Mouse (Mus musculus): ENCODE measurements around the gene Nrarp. TPM values are rescaled to one million over a fixed set of nuclear protein-coding genes. Genes with fewer than 3 reads are reported as not detected.

Gene Nrarp
- 1.7 and 2.6 TPM in 2 replicates for polyA plus RNA-seq (2011; ENCODE audit: insufficient read depth, insufficient read length, low replicate concordance, missing spikeins)

- TF ChIP-seq CTCF (IDR thresholded peaks at IDR 0.05; ENCODE audit: control insufficient read depth, insufficient read depth, low read length): peak; percentile 40; the same call in 1 of the 2 replicates
- TF ChIP-seq POLR2A (IDR thresholded peaks at IDR 0.05; ENCODE audit: borderline replicate concordance, control insufficient read depth, low read depth, low read length): peak; percentile 61
- under 1% methylated on average over 35 of the region's 35 CpGs for WGBS
- no peaks in the 10 kb centered on the region; the same call in 1 of the 2 replicates for H3K4me1 ChIP-seq (ENCODE audit: control insufficient read depth, insufficient read depth, low read length)
- H3K4me3 ChIP-seq (replicated peaks; ENCODE audit: control insufficient read depth, low read depth, low read length): peak within 1 kb of the TSS; percentile 58
- H3K27ac ChIP-seq (ENCODE audit: control insufficient read depth, insufficient read depth, low read depth, low read length, poor library complexity): peak within 1 kb of the TSS; percentile 65
Observed at GRCm38 (mm10) chr2:25180478-25180903, at the start of gene Nrarp. Gene Nrarp, plus strand, starts transcription at chr2:25180758.

GRCm38 (mm10) chr2:25131601-25132000 lies 49.0 kb upstream of the Nrarp start:
- 14% methylated on average over 9 of the region's 9 CpGs for WGBS
- no peak overlapping the region for H3K4me3 ChIP-seq (replicated peaks; ENCODE audit: control insufficient read depth, low read depth, low read length)
- TF ChIP-seq POLR2A (IDR thresholded peaks at IDR 0.05; ENCODE audit: borderline replicate concordance, control insufficient read depth, low read depth, low read length) (no peak), CTCF (IDR thresholded peaks at IDR 0.05; ENCODE audit: control insufficient read depth, insufficient read depth, low read length) (no peak)
- no peaks in the 10 kb centered on the region for H3K4me1 ChIP-seq (ENCODE audit: control insufficient read depth, insufficient read depth, low read length)
- no peak overlapping the region for H3K27ac ChIP-seq (ENCODE audit: control insufficient read depth, insufficient read depth, low read depth, low read length, poor library complexity)

- H3K27ac ChIP-seq (ENCODE audit: control insufficient read depth, insufficient read depth, low read depth, low read length, poor library complexity): no peak overlapping the region
- no peak overlapping the region for H3K4me3 ChIP-seq (replicated peaks; ENCODE audit: control insufficient read depth, low read depth, low read length)
- H3K4me1 ChIP-seq (ENCODE audit: control insufficient read depth, insufficient read depth, low read length): no peaks in the 10 kb centered on the region
- WGBS: 52% methylated on average over 6 of the region's 6 CpGs
- TF ChIP-seq CTCF (IDR thresholded peaks at IDR 0.05; ENCODE audit: control insufficient read depth, insufficient read depth, low read length) (no peak), POLR2A (IDR thresholded peaks at IDR 0.05; ENCODE audit: borderline replicate concordance, control insufficient read depth, low read depth, low read length) (no peak)
Observed at GRCm38 (mm10) chr2:25137832-25138231, 42.7 kb upstream of the Nrarp start.

- no peak overlapping the region for H3K27ac ChIP-seq (ENCODE audit: control insufficient read depth, insufficient read depth, low read depth, low read length, poor library complexity)
- TF ChIP-seq POLR2A (IDR thresholded peaks at IDR 0.05; ENCODE audit: borderline replicate concordance, control insufficient read depth, low read depth, low read length) (no peak), CTCF (IDR thresholded peaks at IDR 0.05; ENCODE audit: control insufficient read depth, insufficient read depth, low read length) (no peak)
- no peak overlapping the region for H3K4me3 ChIP-seq (replicated peaks; ENCODE audit: control insufficient read depth, low read depth, low read length)
- H3K4me1 ChIP-seq (ENCODE audit: control insufficient read depth, insufficient read depth, low read length): no peaks in the 10 kb centered on the region
- WGBS: 78% methylated on average over 4 of the region's 4 CpGs
Observed at GRCm38 (mm10) chr2:25141185-25141584, 39.4 kb upstream of the Nrarp start.

GRCm38 (mm10) chr2:25141921-25142320 lies 38.6 kb upstream of the Nrarp start:
- Histone ChIP-seq H3K27ac (ENCODE audit: control insufficient read depth, insufficient read depth, low read depth, low read length, poor library complexity) (no peak overlapping the region), H3K4me3 (replicated peaks; ENCODE audit: control insufficient read depth, low read depth, low read length) (no peak overlapping the region), H3K4me1 (ENCODE audit: control insufficient read depth, insufficient read depth, low read length) (no peaks in the 10 kb centered on the region)
- WGBS: 85% methylated on average over 5 of the region's 5 CpGs
- TF ChIP-seq CTCF (IDR thresholded peaks at IDR 0.05; ENCODE audit: control insufficient read depth, insufficient read depth, low read length) (no peak), POLR2A (IDR thresholded peaks at IDR 0.05; ENCODE audit: borderline replicate concordance, control insufficient read depth, low read depth, low read length) (no peak)

- H3K4me3 ChIP-seq (replicated peaks; ENCODE audit: control insufficient read depth, low read depth, low read length): no peak overlapping the region
- no peaks in the 10 kb centered on the region for H3K4me1 ChIP-seq (ENCODE audit: control insufficient read depth, insufficient read depth, low read length)
- TF ChIP-seq POLR2A (IDR thresholded peaks at IDR 0.05; ENCODE audit: borderline replicate concordance, control insufficient read depth, low read depth, low read length) (no peak), CTCF (IDR thresholded peaks at IDR 0.05; ENCODE audit: control insufficient read depth, insufficient read depth, low read length) (no peak)
- no peak overlapping the region for H3K27ac ChIP-seq (ENCODE audit: control insufficient read depth, insufficient read depth, low read depth, low read length, poor library complexity)
- 79% methylated on average over 6 of the region's 6 CpGs for WGBS
Observed at GRCm38 (mm10) chr2:25145346-25145745, 35.2 kb upstream of the Nrarp start.

GRCm38 (mm10) chr2:25147398-25147797 lies 33.2 kb upstream of the Nrarp start:
- Histone ChIP-seq H3K27ac (ENCODE audit: control insufficient read depth, insufficient read depth, low read depth, low read length, poor library complexity) (no peak overlapping the region), H3K4me1 (ENCODE audit: control insufficient read depth, insufficient read depth, low read length) (no peaks in the 10 kb centered on the region), H3K4me3 (replicated peaks; ENCODE audit: control insufficient read depth, low read depth, low read length) (no peak overlapping the region)
- WGBS: 89% methylated on average over 5 of the region's 5 CpGs
- TF ChIP-seq POLR2A (IDR thresholded peaks at IDR 0.05; ENCODE audit: borderline replicate concordance, control insufficient read depth, low read depth, low read length): no peak
- no peak for TF ChIP-seq CTCF (IDR thresholded peaks at IDR 0.05; ENCODE audit: control insufficient read depth, insufficient read depth, low read length)

- no peak overlapping the region for H3K27ac ChIP-seq (ENCODE audit: control insufficient read depth, insufficient read depth, low read depth, low read length, poor library complexity)
- TF ChIP-seq POLR2A (IDR thresholded peaks at IDR 0.05; ENCODE audit: borderline replicate concordance, control insufficient read depth, low read depth, low read length) (no peak), CTCF (IDR thresholded peaks at IDR 0.05; ENCODE audit: control insufficient read depth, insufficient read depth, low read length) (no peak)
- 84% methylated on average over 5 of the region's 5 CpGs for WGBS
- H3K4me3 ChIP-seq (replicated peaks; ENCODE audit: control insufficient read depth, low read depth, low read length): no peak overlapping the region
- no peaks in the 10 kb centered on the region for H3K4me1 ChIP-seq (ENCODE audit: control insufficient read depth, insufficient read depth, low read length)
Observed at GRCm38 (mm10) chr2:25147892-25148291, 32.7 kb upstream of the Nrarp start.

- TF ChIP-seq POLR2A (IDR thresholded peaks at IDR 0.05; ENCODE audit: borderline replicate concordance, control insufficient read depth, low read depth, low read length): no peak
- no peak for TF ChIP-seq CTCF (IDR thresholded peaks at IDR 0.05; ENCODE audit: control insufficient read depth, insufficient read depth, low read length)
- H3K4me1 ChIP-seq (ENCODE audit: control insufficient read depth, insufficient read depth, low read length): no peaks in the 10 kb centered on the region
- H3K27ac ChIP-seq (ENCODE audit: control insufficient read depth, insufficient read depth, low read depth, low read length, poor library complexity): no peak overlapping the region
- WGBS: 69% methylated on average over 2 of the region's 2 CpGs
- no peak overlapping the region for H3K4me3 ChIP-seq (replicated peaks; ENCODE audit: control insufficient read depth, low read depth, low read length)
Observed at GRCm38 (mm10) chr2:25149643-25150042, 30.9 kb upstream of the Nrarp start.

All from bone marrow, adult 2 months (tissue).